Mouse (Mus musculus) lung, postnatal 0 days (tissue): ENCODE results near the gene Olfr788. TPM values are rescaled to one million over a fixed set of nuclear protein-coding genes. Genes with fewer than 3 reads are reported as not detected.

Experiments
- ATAC-seq: fragments of 200-750 bp; cut with Nextera tagmentation; 2 replicates; pipeline ENCODE4 v1.8.0; 2017; ENCODE audit warnings: moderate library complexity
- DNase-seq: peaks from one replicate; pipeline ENCODE4 v3.0.0-alpha.2; 2016; ENCODE audit warnings: low spot score
- H3K27ac ChIP-seq: fragments of 300-500 bp; sonication (generic); 2 replicates; pipeline ENCODE4 v1.5.1; 2014; ENCODE audit warnings: antibody characterized with exemption, mild to moderate bottlenecking, low read length, mixed read lengths
- H3K27me3 ChIP-seq: fragments of 300-500 bp; sonication (generic); replicated peaks from 2 replicates; pipeline ENCODE4 v1.6.1; 2014; ENCODE audit warnings: low read length, mixed read lengths; ENCODE audit not compliant: insufficient read depth
- H3K36me3 ChIP-seq: fragments of 300-500 bp; sonication (generic); 2 replicates; pipeline ENCODE4 v1.6.1; 2014; ENCODE audit warnings: low read length, mixed read lengths; ENCODE audit not compliant: insufficient read depth
- H3K4me1 ChIP-seq: fragments of 300-500 bp; sonication (generic); 2 replicates; pipeline ENCODE4 v1.6.1; 2014; ENCODE audit warnings: antibody characterized with exemption, low read depth, low read length, mixed read lengths; ENCODE audit not compliant: insufficient read depth
- H3K4me2 ChIP-seq: fragments of 300-500 bp; sonication (generic); replicated peaks from 2 replicates; pipeline ENCODE4 v1.6.1; 2014; ENCODE audit warnings: low read depth, mild to moderate bottlenecking, low read length, moderate library complexity, mixed read lengths
- H3K4me3 ChIP-seq: fragments of 300-500 bp; sonication (generic); 2 replicates; pipeline ENCODE4 v1.5.1; 2014; ENCODE audit warnings: low read depth, low read length
- H3K9ac ChIP-seq: fragments of 300-500 bp; sonication (generic); replicated peaks from 2 replicates; pipeline ENCODE4 v1.6.1; 2014; ENCODE audit warnings: low read depth, mild to moderate bottlenecking
- H3K9me3 ChIP-seq: fragments of 300-500 bp; sonication (generic); 2 replicates; pipeline ENCODE4 v1.6.1; 2016; ENCODE audit warnings: low read length, mixed read lengths
- CTCF ChIP-seq: IDR thresholded peaks from 2 replicates; pipeline ENCODE4 v1.5.1; 2016; ENCODE audit warnings: antibody characterized with exemption, mild to moderate bottlenecking
- EP300 ChIP-seq: IDR thresholded peaks from 2 replicates; pipeline ENCODE4 v1.6.1; 2016; ENCODE audit warnings: antibody characterized with exemption, mild to moderate bottlenecking, control low read depth
- WGBS: fragments of 180-500 bp; shearing (Covaris S2); extraction: QIAGEN DNeasy Blood & Tissue Kit; methylation state at CpG from one replicate; pipeline ENCODE4 v1.1.7; 2014; 5-methylcytosine and 5-hydroxymethylcytosine counted together
- polyA plus RNA-seq: library from polyadenylated mRNA; unstranded; fragments of >200 nt; fragmentation: Nextera tagmentation; extraction: Ambion mirVana; gene quantifications from 2 replicates; pipeline ENCODE4 v1.2.1, GENCODE M21; 2015

Gene Olfr788
- not detected in 2 replicates for polyA plus RNA-seq

GRCm38 (mm10) chr10:129470698-129471097 is at the start of gene Olfr788:
Gene Olfr788 (plus strand): TSS chr10:129470998.
- Histone ChIP-seq H3K9ac (no peak within 1 kb of the TSS), H3K27me3 (no peaks in the 10 kb centered on the region), H3K4me1 (no peaks in the 10 kb centered on the region), H3K9me3 (no peaks in the 10 kb centered on the region), H3K4me2 (no peak within 1 kb of the TSS), H3K27ac (no peak within 1 kb of the TSS), H3K36me3 (no peaks in the 10 kb centered on the region), H3K4me3 (no peak within 1 kb of the TSS)
- TF ChIP-seq EP300, result no peak
- no peak for TF ChIP-seq CTCF
- ATAC-seq (no peak), DNase-seq (no peak)

GRCm38 (mm10) chr10:129427006-129427405 is 43.8 kb upstream of the Olfr788 start, which contains the start of gene Olfr786:
Gene Olfr786 (plus strand): TSS chr10:129427306.
- DNase-seq, result no peak
- Histone ChIP-seq H3K27me3 (no peaks in the 10 kb centered on the region), H3K9ac (no peak within 1 kb of the TSS), H3K36me3 (no peaks in the 10 kb centered on the region), H3K4me1 (no peaks in the 10 kb centered on the region), H3K4me2 (no peak within 1 kb of the TSS), H3K27ac (no peak within 1 kb of the TSS), H3K4me3 (no peak within 1 kb of the TSS), H3K9me3 (no peaks in the 10 kb centered on the region)
- no peak for ATAC-seq
- TF ChIP-seq CTCF, result no peak
- TF ChIP-seq EP300, result no peak

GRCm38 (mm10) chr10:129461562-129461961 is 9.2 kb upstream of the Olfr788 start, which contains the start of gene Olfr787:
Gene Olfr787 (plus strand): TSS chr10:129461862.
- no peak for TF ChIP-seq CTCF
- TF ChIP-seq EP300, result no peak
- H3K4me3 ChIP-seq, result no peak within 1 kb of the TSS
- H3K9ac ChIP-seq, result no peak within 1 kb of the TSS
- no peak for DNase-seq
- WGBS, result 78% methylated on average over 3 of the region's 3 CpGs
- H3K27me3 ChIP-seq, result no peaks in the 10 kb centered on the region
- H3K4me1 ChIP-seq, result no peaks in the 10 kb centered on the region
- H3K27ac ChIP-seq, result no peak within 1 kb of the TSS
- H3K9me3 ChIP-seq, result no peaks in the 10 kb centered on the region
- no peak within 1 kb of the TSS for H3K4me2 ChIP-seq
- no peak for ATAC-seq
- no peaks in the 10 kb centered on the region for H3K36me3 ChIP-seq

DNA sequence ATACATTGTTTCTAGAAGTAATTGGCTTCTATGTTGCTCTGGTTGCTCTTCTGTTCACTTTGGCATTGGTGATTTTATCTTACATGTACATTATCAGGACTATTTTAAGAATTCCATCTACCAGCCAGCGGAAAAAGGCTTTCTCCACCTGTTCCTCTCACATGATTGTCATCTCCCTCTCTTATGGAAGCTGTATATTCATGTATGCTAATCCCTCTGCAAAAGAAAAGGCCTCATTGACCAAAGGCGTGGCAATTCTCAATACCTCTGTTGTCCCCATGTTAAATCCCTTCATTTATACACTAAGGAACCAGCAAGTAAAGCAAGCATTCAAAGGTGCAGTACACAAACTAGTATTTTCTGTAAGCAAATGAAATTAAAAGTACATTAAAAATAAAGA is 2.5 kb downstream of the Olfr788 start:
- Histone ChIP-seq H3K27ac (no peak overlapping the region), H3K4me3 (no peak overlapping the region), H3K4me1 (no peaks in the 10 kb centered on the region), H3K9ac (no peak overlapping the region), H3K9me3 (no peaks in the 10 kb centered on the region), H3K27me3 (no peaks in the 10 kb centered on the region), H3K4me2 (no peak overlapping the region), H3K36me3 (no peaks in the 10 kb centered on the region)
- DNase-seq (no peak), ATAC-seq (no peak)
- TF ChIP-seq CTCF (no peak), EP300 (no peak)
- WGBS, result 58% methylated on average over 2 of the region's 2 CpGs

DNA sequence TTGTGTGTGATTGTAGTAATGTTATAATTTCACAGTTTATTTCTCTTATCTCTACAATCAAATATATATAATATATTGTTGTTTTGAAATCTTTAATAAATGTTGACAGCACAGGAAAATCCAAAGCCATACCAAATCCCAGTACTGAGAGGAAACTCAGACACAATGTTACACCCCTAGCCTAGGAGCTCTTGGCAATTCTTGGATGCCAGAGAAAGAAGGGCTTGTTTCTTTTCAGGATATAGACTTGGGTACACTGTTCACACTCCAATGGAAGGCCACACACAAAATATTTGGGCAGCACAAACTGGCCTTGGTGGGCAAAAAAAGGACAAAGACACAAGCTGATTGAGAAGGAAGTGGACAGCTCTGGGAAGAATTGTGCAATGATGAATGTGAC is 2.9 kb downstream of the Olfr788 start:
- TF ChIP-seq CTCF (no peak), EP300 (no peak)
- H3K36me3 ChIP-seq, result no peaks in the 10 kb centered on the region
- no peaks in the 10 kb centered on the region for H3K9me3 ChIP-seq
- ATAC-seq, result no peak
- H3K4me2 ChIP-seq, result no peak overlapping the region
- no peak overlapping the region for H3K4me3 ChIP-seq
- no peak overlapping the region for H3K9ac ChIP-seq
- no peak for DNase-seq
- H3K27ac ChIP-seq, result no peak overlapping the region
- no peaks in the 10 kb centered on the region for H3K4me1 ChIP-seq
- H3K27me3 ChIP-seq, result no peaks in the 10 kb centered on the region

- no peak for DNase-seq
- H3K4me3 ChIP-seq, result no peak within 1 kb of the TSS
Measured at GRCm38 (mm10) chr10:129484452-129484851, 13.7 kb downstream of the Olfr788 start, which contains the start of gene Olfr789. Gene Olfr789 (plus strand): TSS chr10:129484752.

DNA sequence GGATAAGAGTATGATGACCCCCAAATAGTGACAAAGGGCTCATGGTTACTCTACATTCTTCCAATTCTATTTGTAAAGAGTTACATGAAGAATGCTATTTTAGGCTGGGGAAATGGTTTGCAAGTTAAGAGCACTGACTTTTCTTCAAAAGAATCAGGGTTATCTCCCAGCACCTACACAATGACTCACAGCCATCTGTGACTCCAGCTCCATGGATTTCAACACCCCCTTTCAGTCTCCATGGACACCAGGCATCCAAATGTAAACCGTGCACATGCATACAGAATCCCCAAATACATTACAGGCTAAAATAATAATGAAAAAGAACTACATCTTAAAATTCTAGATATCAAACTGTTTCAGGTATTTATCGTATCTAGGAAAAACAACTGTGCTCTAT is 19.3 kb downstream of the Olfr788 start:
- H3K4me1 ChIP-seq, result no peaks in the 10 kb centered on the region
- H3K4me3 ChIP-seq, result no peak overlapping the region
- WGBS, result 72% methylated on average over 2 of the region's 2 CpGs
- no peaks in the 10 kb centered on the region for H3K36me3 ChIP-seq
- no peaks in the 10 kb centered on the region for H3K9me3 ChIP-seq
- DNase-seq, result no peak
- TF ChIP-seq EP300, result no peak
- no peak for TF ChIP-seq CTCF
- ATAC-seq, result no peak
- no peak overlapping the region for H3K4me2 ChIP-seq
- no peaks in the 10 kb centered on the region for H3K27me3 ChIP-seq
- no peak overlapping the region for H3K27ac ChIP-seq
- H3K9ac ChIP-seq, result no peak overlapping the region

More at GRCm38 (mm10) chr10:129484452-129484851, 13.7 kb downstream of the Olfr788 start, which contains the start of gene Olfr789:
- Histone ChIP-seq H3K36me3 (no peaks in the 10 kb centered on the region), H3K9me3 (no peaks in the 10 kb centered on the region), H3K27me3 (no peaks in the 10 kb centered on the region), H3K9ac (no peak within 1 kb of the TSS), H3K27ac (no peak within 1 kb of the TSS), H3K4me2 (no peak within 1 kb of the TSS), H3K4me1 (no peaks in the 10 kb centered on the region)
- 36% methylated on average over 2 of the region's 2 CpGs for WGBS
- TF ChIP-seq EP300 (no peak), CTCF (no peak)
- no peak for ATAC-seq
